Mouse (Mus musculus): Measurements from ENCODE around the gene Prr12. TPM values are rescaled to one million over a fixed set of nuclear protein-coding genes. Genes with fewer than 3 reads are reported as not detected.

The Prr12 gene
- polyA plus RNA-seq, 1 experiment from 2014 or later: 13.8 TPM

DNA sequence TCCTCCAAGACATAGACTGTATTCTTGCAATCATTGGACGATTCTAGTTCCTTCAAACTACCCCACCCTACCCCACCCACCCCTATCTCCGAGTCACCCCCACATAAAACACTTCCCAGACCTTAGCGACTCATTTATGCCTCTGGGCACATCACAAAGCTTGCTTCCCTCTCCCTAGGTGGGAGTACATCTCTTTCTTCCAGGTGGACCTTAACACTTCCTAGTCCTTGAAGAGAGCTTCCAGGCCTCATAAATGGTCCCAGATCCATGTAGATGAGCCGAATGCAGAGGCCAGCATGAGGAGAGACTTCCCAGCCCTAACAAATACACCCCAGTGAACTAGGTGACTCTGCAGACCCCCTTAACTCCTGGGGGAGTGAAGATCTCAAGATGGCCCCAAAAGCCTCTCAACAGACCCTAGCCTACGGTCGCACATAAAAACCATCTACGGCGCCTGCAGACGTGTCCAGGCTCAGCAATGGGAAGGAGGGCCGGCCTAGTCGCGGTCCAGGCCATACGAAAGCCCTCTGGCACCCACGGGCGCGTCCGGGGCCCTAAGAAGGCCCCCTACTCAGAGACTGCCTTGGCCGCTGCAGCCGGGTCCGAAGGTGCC is 37.2 kb downstream of the Prr12 start:
- H3K27ac ChIP-seq: peak overlapping the region; percentile 89
- H3K9me3 ChIP-seq: no peaks in the 10 kb centered on the region
- H3K27me3 ChIP-seq: peaks cover 6% of the 10 kb centered on the region; the same call in 1 of the 2 replicates
- peak overlapping the region; percentile 85 for H3K4me2 ChIP-seq
- no peak for ATAC-seq (ENCODE audit: low FRiP score)
- peak overlapping the region; percentile 91 for H3K4me3 ChIP-seq
- 3% methylated on average over 20 of the region's 20 CpGs for WGBS
- H3K4me1 ChIP-seq (replicated peaks): peaks cover 47% of the 10 kb centered on the region
- H3K36me3 ChIP-seq: peaks cover 34% of the 10 kb centered on the region
- peak overlapping the region; percentile 97 for H3K9ac ChIP-seq

DNA sequence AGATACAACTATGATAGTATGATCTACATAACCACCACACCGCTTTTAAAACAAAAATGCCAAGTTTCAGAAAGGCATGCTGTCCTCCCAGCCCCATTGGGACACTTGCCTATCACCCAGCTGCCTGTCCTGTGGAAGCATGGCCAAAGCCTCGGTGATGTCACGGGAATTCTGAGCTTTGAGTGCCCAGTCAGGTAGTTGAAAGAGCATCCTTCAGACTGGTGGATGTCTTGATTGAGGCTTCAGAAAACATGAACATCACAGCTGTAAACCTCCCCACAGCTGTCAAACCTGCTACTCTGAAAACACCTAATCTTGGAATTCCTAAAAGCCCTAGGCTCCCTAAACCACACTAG is 38.6 kb downstream of the Prr12 start:
- Histone ChIP-seq H3K9ac (0 out of 2 replicates have a peak overlapping the region, but pooled peaks have one; percentile 97), H3K4me2 (no peak overlapping the region), H3K9me3 (no peaks in the 10 kb centered on the region), H3K36me3 (peaks cover 48% of the 10 kb centered on the region), H3K27ac (no peak overlapping the region), H3K4me3 (no peak overlapping the region; the same call in 1 of the 2 replicates), H3K4me1 (replicated peaks) (peaks cover 46% of the 10 kb centered on the region), H3K27me3 (peaks cover 5% of the 10 kb centered on the region; the same call in 1 of the 2 replicates)
- WGBS: 96% methylated on average over 3 of the region's 3 CpGs
- no peak for ATAC-seq (ENCODE audit: low FRiP score)

DNA sequence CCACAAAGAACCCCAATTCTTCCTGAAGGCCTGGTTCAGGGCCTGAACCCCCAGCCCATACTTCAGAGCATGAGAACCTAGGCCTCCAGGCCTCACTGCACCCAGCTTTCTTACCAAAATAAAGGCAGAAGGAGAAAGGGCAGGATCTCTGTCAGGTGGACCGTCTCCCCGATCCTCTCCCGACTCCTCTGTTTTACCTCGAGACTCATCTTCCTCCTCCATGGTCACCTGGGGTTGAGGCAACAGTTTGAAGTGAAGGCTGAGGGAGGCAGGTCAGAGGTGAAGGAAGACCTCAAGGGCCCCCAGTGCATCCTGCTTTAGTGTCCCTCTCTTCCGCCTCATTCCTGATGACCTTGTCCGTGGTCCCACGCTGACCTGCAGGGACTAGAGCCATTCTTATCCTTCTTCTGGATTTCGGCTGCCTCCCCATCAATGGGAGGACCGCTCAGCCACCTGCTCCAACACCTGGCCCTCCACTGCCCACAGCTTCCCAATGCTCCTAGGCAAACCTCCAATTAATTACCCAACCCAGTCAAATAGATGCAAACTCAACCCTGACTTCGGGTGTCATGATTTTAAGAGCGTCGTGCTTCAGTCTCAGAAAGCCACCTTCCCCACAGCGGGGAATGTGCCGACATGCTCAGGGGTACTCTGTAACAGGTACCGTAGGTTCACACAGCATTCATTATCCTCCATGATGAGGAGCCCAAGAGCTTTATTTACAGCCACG is 39.1 kb downstream of the Prr12 start:
- H3K4me2 ChIP-seq: no peak overlapping the region
- H3K36me3 ChIP-seq: peaks cover 53% of the 10 kb centered on the region
- no peak overlapping the region for H3K27ac ChIP-seq
- no peak for ATAC-seq (ENCODE audit: low FRiP score)
- H3K4me3 ChIP-seq: no peak overlapping the region; the same call in 1 of the 2 replicates
- peaks cover 42% of the 10 kb centered on the region for H3K4me1 ChIP-seq (replicated peaks)
- H3K9ac ChIP-seq: 0 out of 2 replicates have a peak overlapping the region, but pooled peaks have one; percentile 3
- 95% methylated on average over 16 of the region's 16 CpGs for WGBS
- H3K27me3 ChIP-seq: no peaks in the 10 kb centered on the region
- H3K9me3 ChIP-seq: no peaks in the 10 kb centered on the region

DNA sequence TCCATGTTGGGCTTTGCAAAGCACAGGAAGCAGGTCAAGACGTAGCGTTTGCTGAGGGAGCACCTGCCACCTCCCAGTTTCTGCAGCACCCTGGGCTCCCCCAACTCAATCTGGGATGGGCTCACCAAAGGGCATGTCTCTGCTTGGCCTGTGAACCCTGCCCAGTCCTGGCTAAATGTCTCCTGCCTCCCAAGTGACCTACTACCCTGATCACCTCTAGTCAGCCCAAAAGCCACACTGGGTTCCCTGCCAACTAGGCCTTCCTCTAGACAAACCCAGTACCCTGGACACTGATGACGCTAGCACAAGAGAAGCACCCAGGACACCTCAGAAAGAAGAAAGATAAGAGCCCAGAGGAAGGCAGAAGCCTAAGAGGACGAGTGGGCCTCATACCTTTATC is 39.9 kb downstream of the Prr12 start:
- 91% methylated on average over 4 of the region's 4 CpGs for WGBS
- H3K36me3 ChIP-seq: peaks cover 60% of the 10 kb centered on the region
- H3K9me3 ChIP-seq: no peaks in the 10 kb centered on the region
- H3K27ac ChIP-seq: no peak overlapping the region
- no peaks in the 10 kb centered on the region for H3K27me3 ChIP-seq
- no peak for ATAC-seq (ENCODE audit: low FRiP score)
- H3K4me2 ChIP-seq: no peak overlapping the region
- no peak overlapping the region for H3K9ac ChIP-seq
- peaks cover 36% of the 10 kb centered on the region for H3K4me1 ChIP-seq (replicated peaks)
- no peak overlapping the region for H3K4me3 ChIP-seq

DNA sequence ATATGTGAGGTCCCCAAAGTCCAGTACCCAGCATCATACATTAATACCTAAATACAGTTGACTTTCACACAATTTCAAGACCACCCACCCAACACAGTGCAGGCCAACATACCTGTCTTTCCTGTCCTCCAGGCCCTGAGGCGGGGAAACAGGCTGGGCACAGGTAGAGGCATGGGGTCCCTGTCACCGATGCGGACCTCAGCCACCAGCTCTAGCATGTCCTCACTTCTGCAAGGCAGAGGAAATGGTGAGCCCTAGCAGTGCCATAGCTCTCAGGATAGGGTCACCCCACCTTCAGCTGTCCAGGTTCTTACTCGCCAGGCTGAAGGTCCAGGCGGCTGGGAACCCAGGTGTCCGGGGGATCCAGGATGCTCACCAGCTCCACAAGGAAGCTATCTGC is 40.7 kb downstream of the Prr12 start:
- Histone ChIP-seq H3K4me2 (no peak overlapping the region), H3K4me3 (no peak overlapping the region), H3K4me1 (replicated peaks) (peaks cover 28% of the 10 kb centered on the region), H3K9me3 (no peaks in the 10 kb centered on the region), H3K36me3 (peaks cover 68% of the 10 kb centered on the region), H3K27me3 (no peaks in the 10 kb centered on the region), H3K9ac (no peak overlapping the region), H3K27ac (no peak overlapping the region)
- 94% methylated on average over 6 of the region's 6 CpGs for WGBS
- ATAC-seq (ENCODE audit: low FRiP score): no peak

DNA sequence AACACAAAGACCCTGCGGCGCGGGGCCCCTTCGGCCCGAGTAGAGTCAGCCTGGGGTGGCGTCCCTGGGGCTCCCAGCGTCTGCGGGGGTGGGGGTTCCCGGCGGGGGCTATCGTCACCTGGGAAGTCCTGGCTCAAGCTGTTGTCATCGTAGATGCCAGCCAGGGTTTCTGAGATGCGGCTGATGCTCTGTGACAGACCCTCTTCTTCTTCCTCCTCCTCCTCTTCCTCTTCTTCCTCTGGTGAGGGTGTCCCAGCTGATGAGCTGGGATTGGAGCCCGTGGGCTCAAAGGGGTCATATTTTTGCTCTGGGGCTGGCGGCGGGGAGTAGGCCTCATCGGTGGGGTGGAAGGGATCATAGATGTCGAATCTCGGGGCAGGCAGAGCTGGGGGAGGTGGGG is 44.3 kb downstream of the Prr12 start:
- H3K4me3 ChIP-seq: no peak overlapping the region
- H3K27ac ChIP-seq: no peak overlapping the region
- H3K36me3 ChIP-seq: peaks cover 100% of the 10 kb centered on the region
- no peaks in the 10 kb centered on the region for H3K9me3 ChIP-seq
- no peak for ATAC-seq (ENCODE audit: low FRiP score)
- H3K27me3 ChIP-seq: no peaks in the 10 kb centered on the region
- no peak overlapping the region for H3K9ac ChIP-seq
- H3K4me1 ChIP-seq (replicated peaks): peaks cover 5% of the 10 kb centered on the region; the same call in 1 of the 2 replicates
- 95% methylated on average over 19 of the region's 19 CpGs for WGBS
- H3K4me2 ChIP-seq: no peak overlapping the region

DNA sequence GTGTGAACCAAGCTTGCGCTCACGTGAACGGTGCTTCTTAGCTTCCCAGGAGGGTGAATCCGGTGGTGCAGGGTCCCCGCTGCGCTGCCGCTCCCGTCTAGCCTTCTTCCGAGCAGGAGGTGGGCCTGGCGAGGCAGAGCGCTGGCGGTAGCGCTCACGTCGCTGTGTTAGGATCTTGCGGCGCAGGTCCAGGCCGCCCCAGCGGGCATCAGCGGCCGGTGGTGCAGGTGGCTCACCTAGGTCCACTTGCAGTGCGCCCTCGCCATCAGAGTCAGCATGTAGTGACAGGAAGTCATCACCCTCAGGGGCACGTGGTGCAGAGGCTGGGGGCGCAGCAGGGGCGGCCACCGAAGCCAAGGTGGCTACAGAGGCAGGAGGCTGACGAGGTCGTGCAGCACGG is 44.8 kb downstream of the Prr12 start:
- Histone ChIP-seq H3K4me1 (replicated peaks) (no peaks in the 10 kb centered on the region), H3K9me3 (no peaks in the 10 kb centered on the region), H3K27me3 (no peaks in the 10 kb centered on the region), H3K36me3 (peaks cover 100% of the 10 kb centered on the region), H3K9ac (no peak overlapping the region), H3K27ac (no peak overlapping the region), H3K4me3 (no peak overlapping the region), H3K4me2 (no peak overlapping the region)
- no peak for ATAC-seq (ENCODE audit: low FRiP score)
- 93% methylated on average over 29 of the region's 30 CpGs for WGBS

DNA sequence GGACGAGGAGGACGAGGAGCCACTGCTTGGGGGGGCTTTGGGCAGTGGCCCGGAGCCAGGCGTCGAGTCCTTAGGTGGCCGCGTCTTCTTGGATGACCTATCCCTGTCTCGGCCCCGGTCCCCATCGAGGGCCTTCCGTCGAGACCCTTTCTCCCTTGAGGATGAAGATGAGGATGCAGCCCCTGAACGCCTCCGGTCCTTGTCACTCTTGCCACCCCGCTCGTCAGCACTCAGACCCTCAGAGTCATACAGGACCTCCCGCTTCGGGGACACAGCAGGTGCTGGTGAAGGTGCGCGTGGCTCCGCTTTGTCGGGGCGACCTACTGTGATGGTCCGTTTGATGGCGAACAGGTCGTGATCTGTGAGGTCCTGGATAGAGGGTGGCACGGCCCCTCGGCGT is 45.5 kb downstream of the Prr12 start:
- no peak overlapping the region for H3K4me2 ChIP-seq
- H3K27ac ChIP-seq: no peak overlapping the region
- peaks cover 100% of the 10 kb centered on the region for H3K36me3 ChIP-seq
- 97% methylated on average over 29 of the region's 29 CpGs for WGBS
- H3K9ac ChIP-seq: no peak overlapping the region
- no peaks in the 10 kb centered on the region for H3K27me3 ChIP-seq
- no peak overlapping the region for H3K4me3 ChIP-seq
- H3K9me3 ChIP-seq: no peaks in the 10 kb centered on the region
- no peaks in the 10 kb centered on the region for H3K4me1 ChIP-seq (replicated peaks)
- no peak for ATAC-seq (ENCODE audit: low FRiP score)

- H3K9me3 ChIP-seq: no peaks in the 10 kb centered on the region
- no peak overlapping the region for H3K27ac ChIP-seq
- no peak overlapping the region for H3K4me2 ChIP-seq
- no peak for ATAC-seq (ENCODE audit: low FRiP score)
- no peaks in the 10 kb centered on the region for H3K4me1 ChIP-seq (replicated peaks)
- no peak overlapping the region for H3K4me3 ChIP-seq
- H3K36me3 ChIP-seq: peaks cover 100% of the 10 kb centered on the region
- H3K27me3 ChIP-seq: no peaks in the 10 kb centered on the region
- no peak overlapping the region for H3K9ac ChIP-seq
- 96% methylated on average over 12 of the region's 12 CpGs for WGBS
Observed at GRCm38 (mm10) chr7:45006503-45006902, 46.2 kb downstream of the Prr12 start.

DNA sequence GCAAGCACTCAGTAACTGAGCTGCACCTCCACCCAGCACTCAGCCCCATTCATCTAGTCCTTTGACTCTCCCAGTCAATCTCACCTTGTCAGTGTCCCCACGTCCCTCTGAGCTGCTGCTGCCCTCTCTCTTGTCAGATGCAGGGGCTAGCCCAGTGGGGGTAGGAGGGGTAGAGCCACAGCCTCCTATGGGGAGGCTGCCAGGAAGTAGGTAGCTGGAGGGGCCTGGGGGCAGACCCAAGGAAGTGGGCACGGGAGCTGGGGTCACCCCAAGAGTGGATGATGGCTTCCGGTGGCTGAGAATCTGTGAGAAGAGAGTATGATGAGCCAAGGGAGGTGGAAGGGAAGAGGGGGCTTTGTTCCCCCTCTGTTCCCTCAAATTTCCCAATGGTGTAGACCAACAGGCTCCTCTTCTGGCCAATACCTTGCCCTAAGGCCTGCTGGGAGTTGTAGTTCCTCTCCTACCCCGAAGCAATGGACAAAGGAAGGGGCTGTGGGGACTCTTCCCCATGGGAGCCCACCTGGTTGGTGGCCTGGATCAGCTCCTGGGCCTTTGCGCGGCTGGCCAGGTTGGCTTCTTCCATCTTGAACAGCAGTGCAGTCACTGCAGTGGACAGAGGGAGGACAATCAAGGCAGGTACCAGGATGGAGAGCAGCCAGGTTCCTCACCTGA is 47.2 kb downstream of the Prr12 start:
- ATAC-seq (ENCODE audit: low FRiP score): no peak
- no peaks in the 10 kb centered on the region for H3K27me3 ChIP-seq
- no peak overlapping the region for H3K4me3 ChIP-seq
- H3K27ac ChIP-seq: peak overlapping the region; percentile 35; the same call in 1 of the 2 replicates
- H3K4me1 ChIP-seq (replicated peaks): no peaks in the 10 kb centered on the region
- no peak overlapping the region for H3K4me2 ChIP-seq
- WGBS: 94% methylated on average over 6 of the region's 6 CpGs
- H3K9ac ChIP-seq: no peak overlapping the region
- peaks cover 100% of the 10 kb centered on the region for H3K36me3 ChIP-seq
- no peaks in the 10 kb centered on the region for H3K9me3 ChIP-seq

- Histone ChIP-seq H3K4me2 (no peak overlapping the region), H3K4me1 (replicated peaks) (peaks cover 5% of the 10 kb centered on the region), H3K9ac (no peak overlapping the region), H3K4me3 (no peak overlapping the region), H3K36me3 (peaks cover 100% of the 10 kb centered on the region), H3K9me3 (no peaks in the 10 kb centered on the region), H3K27ac (no peak overlapping the region), H3K27me3 (no peaks in the 10 kb centered on the region)
- no peak for ATAC-seq (ENCODE audit: low FRiP score)
- WGBS: 87% methylated on average over 3 of the region's 3 CpGs
Observed at GRCm38 (mm10) chr7:45004546-45004945, 48.1 kb downstream of the Prr12 start.

GRCm38 (mm10) chr7:45002440-45002839 is 50.2 kb downstream of the Prr12 start:
- Histone ChIP-seq H3K4me2 (no peak overlapping the region), H3K4me1 (replicated peaks) (peaks cover 23% of the 10 kb centered on the region), H3K4me3 (no peak overlapping the region), H3K36me3 (peaks cover 81% of the 10 kb centered on the region), H3K27ac (no peak overlapping the region), H3K9ac (no peak overlapping the region), H3K27me3 (no peaks in the 10 kb centered on the region), H3K9me3 (no peaks in the 10 kb centered on the region)
- no peak for ATAC-seq (ENCODE audit: low FRiP score)
- whole genome bisulfite sequencing: 95% methylated on average over 7 of the region's 7 CpGs

Data from hindbrain, embryonic 13.5 days (tissue).